Mouse (Mus musculus) spleen, adult 2 months (tissue): ENCODE data around the gene Gtpbp3.

Experiments used
- CTCF ChIP-seq: fragments of 200-500 bp; IDR thresholded peaks from 2 replicates; pipeline ENCODE4 v1.5.1; 2011; ENCODE audit warnings: mild to moderate bottlenecking, inconsistent platforms; ENCODE audit not compliant: insufficient read depth, insufficient read length, insufficient replicate concordance; ENCODE audit errors: extremely low read depth
- POLR2A ChIP-seq: fragments of 200-500 bp; IDR thresholded peaks from 2 replicates; pipeline ENCODE4 v1.6.1; 2011; ENCODE audit warnings: low read depth, low read length, inconsistent platforms

DNA sequence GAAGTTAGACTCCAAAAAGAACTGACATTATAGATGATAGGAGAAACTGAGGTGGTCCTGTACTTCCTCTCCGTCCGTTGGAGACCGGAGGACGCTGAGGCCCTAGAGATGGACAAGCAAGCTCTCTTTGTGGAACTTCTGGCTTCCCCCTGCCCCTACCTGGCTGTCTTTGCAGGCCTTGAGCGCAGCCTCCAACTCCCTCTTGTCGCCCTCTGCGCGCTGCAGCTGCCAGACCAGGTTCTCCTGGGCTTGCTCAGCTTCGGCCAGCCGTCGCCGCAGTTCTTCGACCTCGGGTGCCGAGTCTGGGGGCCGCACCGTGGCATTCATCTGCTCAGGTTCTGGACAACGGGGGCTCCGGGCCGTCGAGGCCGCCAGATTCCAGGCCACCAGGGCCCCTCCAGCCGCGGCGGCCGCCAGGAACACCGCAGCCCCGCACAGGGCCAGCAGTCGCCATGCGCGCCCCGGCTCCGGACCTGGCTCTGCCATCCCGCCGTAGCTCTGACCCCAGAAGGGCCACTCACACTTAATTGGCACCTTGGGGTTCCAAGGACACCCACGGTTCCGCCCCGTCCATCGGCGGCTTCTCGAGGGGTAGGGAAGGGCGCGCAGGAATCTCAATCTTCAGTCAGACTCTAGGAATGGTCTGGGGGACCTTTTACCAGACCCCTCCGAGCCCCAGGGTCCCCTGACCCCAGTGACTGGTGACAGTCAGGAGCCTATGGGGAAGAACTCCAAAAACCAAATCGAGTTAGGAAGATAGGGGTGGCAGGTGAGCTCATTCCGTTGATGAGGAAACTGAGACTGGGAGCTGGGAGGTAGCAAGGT lies 37.5 kb downstream of the Gtpbp3 start, which contains the start of gene Ccdc194:
- TF ChIP-seq POLR2A (no peak), CTCF (no peak)
